ENCODE assay signal across 50 mouse cellular contexts in the genomic region with DNA sequence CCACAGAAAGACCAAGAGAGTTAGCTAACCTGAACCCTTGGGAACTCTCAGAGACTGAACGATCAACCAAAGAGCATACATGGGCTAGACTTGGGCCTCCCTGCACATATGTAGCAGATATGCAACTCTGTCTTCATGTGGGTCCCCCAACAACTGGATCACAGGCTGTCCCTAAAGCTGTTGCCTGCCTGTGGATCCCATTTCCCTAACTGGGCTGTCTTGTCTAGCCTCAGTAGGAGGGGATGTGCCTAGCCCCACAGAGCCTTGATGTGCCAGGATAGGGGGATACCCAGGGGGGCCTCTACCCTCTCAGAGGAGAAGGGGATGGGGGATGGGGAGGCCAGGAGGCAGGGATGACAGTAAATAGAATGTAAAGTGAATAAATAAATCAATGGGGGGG. TPM values are rescaled to one million over a fixed set of nuclear protein-coding genes. Genes with fewer than 3 reads are reported as not detected.
"Had no signal": no experiment of that assay in that cellular context is flagged by ENCODE, and none has a peak within 500 bp of the region (broad histone marks: within the 10 kb centered on the region; RNA-seq: fewer than 3 reads in every experiment).

No protein-coding gene starts in this region.

- H3K4me3 ChIP-seq: heart, embryonic 10.5 days; heart, embryonic 12.5 days; heart, embryonic 13.5 days; heart, embryonic 15.5 days; hindbrain, embryonic 10.5 days; hindbrain, embryonic 12.5 days; hindbrain, embryonic 13.5 days; hindbrain, embryonic 15.5 days; intestine, embryonic 15.5 days; kidney, embryonic 15.5 days; layer of hippocampus, adult 2 months had no signal

- H3K27ac ChIP-seq: heart, embryonic 10.5 days; heart, embryonic 13.5 days; heart, embryonic 15.5 days; hindbrain, embryonic 10.5 days; hindbrain, embryonic 12.5 days; hindbrain, embryonic 13.5 days; hindbrain, embryonic 14.5 days; hindbrain, embryonic 15.5 days; hindbrain, postnatal 0 days; intestine, embryonic 15.5 days; kidney, embryonic 15.5 days; kidney, postnatal 0 days; layer of hippocampus, adult 2 months had no signal

- H3K9ac ChIP-seq: heart, embryonic 12.5 days; heart, embryonic 13.5 days; heart, embryonic 15.5 days; hindbrain, embryonic 12.5 days; hindbrain, embryonic 13.5 days; hindbrain, embryonic 14.5 days; hindbrain, embryonic 15.5 days; intestine, embryonic 15.5 days; kidney, embryonic 15.5 days had no signal

- H3K36me3 ChIP-seq: heart, embryonic 15.5 days; hindbrain, embryonic 12.5 days; hindbrain, embryonic 13.5 days; intestine, embryonic 15.5 days; kidney, embryonic 15.5 days had no signal

- ATAC-seq: hindbrain, embryonic 16.5 days; hindbrain, postnatal 0 days; inflammation-experienced regulatory T-cells, adult 6 months; intestine, embryonic 15.5 days; intestine, embryonic 16.5 days; intestine, postnatal 0 days had no signal

- H3K27me3 ChIP-seq: heart, embryonic 12.5 days; heart, embryonic 13.5 days; heart, embryonic 15.5 days; hindbrain, embryonic 12.5 days; hindbrain, embryonic 13.5 days; hindbrain, embryonic 15.5 days; intestine, embryonic 15.5 days; kidney, embryonic 15.5 days had no signal

- H3K4me2 ChIP-seq: heart, embryonic 11.5 days; heart, embryonic 12.5 days; heart, embryonic 13.5 days; heart, embryonic 15.5 days; hindbrain, embryonic 12.5 days; hindbrain, embryonic 13.5 days; hindbrain, embryonic 14.5 days; hindbrain, embryonic 15.5 days; intestine, embryonic 15.5 days; kidney, embryonic 15.5 days had no signal

- H3K9me3 ChIP-seq: heart, embryonic 10.5 days; heart, embryonic 12.5 days; heart, embryonic 13.5 days; heart, embryonic 15.5 days; hindbrain, embryonic 10.5 days; hindbrain, embryonic 12.5 days; hindbrain, embryonic 13.5 days; hindbrain, embryonic 15.5 days; intestine, embryonic 15.5 days; kidney, embryonic 15.5 days had no signal

- H3K4me1 ChIP-seq: hindbrain, embryonic 10.5 days; hindbrain, embryonic 12.5 days; hindbrain, embryonic 13.5 days; hindbrain, embryonic 15.5 days; intestine, embryonic 15.5 days; kidney, embryonic 15.5 days had no signal

- DNase-seq: heart, postnatal 10 days; heart, postnatal 14 days; heart, postnatal 36 days; heart, postnatal 4 days; kidney, adult 11 months; kidney, adult 18-20 months; kidney, adult 2 months; kidney, adult 8-10 months; kidney, adult 9 months; kidney, postnatal 10 days; kidney, postnatal 14 days; kidney, postnatal 25 days; kidney, postnatal 36 days; kidney, postnatal 4 days; layer of hippocampus, adult 9-11 months; layer of hippocampus, postnatal 36 days had no signal

RNA-seq across cellular contexts. Expression of a gene that starts 44.2 kb away (rescaled TPM):
- total RNA-seq: heart, postnatal 10 days; heart, postnatal 14 days; heart, postnatal 25 days; heart, postnatal 36 days; heart, postnatal 4 days; hematopoietic stem cell, adult 5-6 weeks; hindbrain, postnatal 0 days; layer of hippocampus, adult 18-20 months; layer of hippocampus, adult 2 months; layer of hippocampus, adult 8-10 months; layer of hippocampus, postnatal 10 days; layer of hippocampus, postnatal 14 days; layer of hippocampus, postnatal 25 days; layer of hippocampus, postnatal 36 days; left cerebral cortex, adult 18-20 months had no signal
- polyA plus RNA-seq: heart, embryonic 10.5 days; heart, embryonic 11.5 days; heart, embryonic 12.5 days; heart, embryonic 13.5 days; heart, embryonic 14.5 days; heart, embryonic 15.5 days; heart, embryonic 16.5 days; heart, postnatal 0 days; hindbrain, embryonic 10.5 days; hindbrain, embryonic 11.5 days; hindbrain, embryonic 12.5 days; hindbrain, embryonic 13.5 days; hindbrain, embryonic 14.5 days; hindbrain, embryonic 15.5 days; hindbrain, embryonic 16.5 days; hindbrain, postnatal 0 days; inflammation-experienced regulatory T-cells, adult 6 months; intestine, embryonic 14.5 days; intestine, embryonic 15.5 days; intestine, embryonic 16.5 days; intestine, postnatal 0 days; kidney, embryonic 14.5 days; kidney, embryonic 15.5 days; kidney, embryonic 16.5 days; kidney, postnatal 0 days had no signal
